Mouse (Mus musculus) bone marrow, adult 2 months (tissue): ENCODE results near the gene Zbtb25. TPM values are rescaled to one million over a fixed set of nuclear protein-coding genes. Genes with fewer than 3 reads are reported as not detected.

ENCODE experiments used
- H3K27ac ChIP-seq: fragments of 200-500 bp; 2 replicates; pipeline ENCODE4 v1.5.1; 2012; ENCODE audit warnings: low read depth, mild to moderate bottlenecking, control low read depth, inconsistent platforms, low read length; ENCODE audit not compliant: control insufficient read depth, poor library complexity, insufficient read depth
- H3K4me1 ChIP-seq: fragments of 200-500 bp; 2 replicates; pipeline ENCODE4 v1.6.1; 2011; ENCODE audit warnings: low read length; ENCODE audit not compliant: control insufficient read depth, insufficient read depth
- H3K4me3 ChIP-seq: fragments of 200-500 bp; replicated peaks from 2 replicates; pipeline ENCODE3; 2011; ENCODE audit warnings: mild to moderate bottlenecking, low read depth, low read length, control low read depth; ENCODE audit not compliant: control insufficient read depth
- CTCF ChIP-seq: fragments of 200-500 bp; IDR thresholded peaks from 2 replicates; pipeline ENCODE4 v1.5.1; 2011; ENCODE audit warnings: low read length, control low read depth; ENCODE audit not compliant: control insufficient read depth, insufficient read depth
- POLR2A ChIP-seq: fragments of 200-500 bp; IDR thresholded peaks from 2 replicates; pipeline ENCODE4 v1.6.1; 2011; ENCODE audit warnings: low read depth, mild to moderate bottlenecking, control low read depth, low read length, borderline replicate concordance; ENCODE audit not compliant: control insufficient read depth
- WGBS: fragments of 180-500 bp; shearing (Covaris S2); methylation state at CpG from one replicate; pipeline ENCODE4 v1.1.7; 2018; 5-methylcytosine and 5-hydroxymethylcytosine counted together
- polyA plus RNA-seq: library from polyadenylated mRNA; stranded (reverse); fragments of >200 nt; gene quantifications from 2 replicates; pipeline ENCODE4 v1.2.4, GENCODE M21; 2011; ENCODE audit warnings: low replicate concordance; ENCODE audit not compliant: missing spikeins, insufficient read depth, insufficient read length

Zbtb25 gene
- polyA plus RNA-seq, 1 experiment, result 7.8 TPM

DNA sequence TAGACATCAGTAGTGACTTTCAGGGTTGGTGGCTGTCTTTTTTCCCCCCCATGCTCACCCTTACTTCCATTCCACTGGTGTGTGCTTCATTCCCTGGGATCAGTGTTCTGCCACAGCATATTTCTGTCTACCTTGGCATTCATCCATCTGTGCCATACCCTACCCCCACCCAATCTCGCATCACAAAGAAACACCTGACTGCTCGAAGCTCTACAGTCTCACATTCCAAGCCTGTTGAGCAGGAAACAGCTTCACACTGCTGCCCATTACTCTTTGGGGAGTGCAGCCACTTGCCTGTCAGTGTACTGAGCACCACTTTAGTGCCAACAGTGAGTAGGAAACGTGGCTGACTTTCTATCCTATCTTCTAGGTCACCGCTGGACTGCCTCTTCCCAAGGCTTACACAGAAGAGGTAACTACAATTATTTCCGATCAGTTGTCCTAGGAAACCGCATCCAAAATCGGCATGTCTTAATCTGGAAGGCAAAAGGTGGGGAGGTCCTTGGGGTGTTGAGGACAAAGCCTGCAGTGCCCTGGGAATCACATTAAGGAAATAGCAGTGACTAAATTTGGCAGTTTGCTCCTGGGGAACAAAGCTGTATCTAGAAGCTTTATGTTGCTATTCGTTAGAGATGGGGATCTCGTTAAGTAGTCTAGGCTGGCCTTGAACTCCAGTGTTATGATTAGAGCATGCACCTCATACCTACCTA, 62.4 kb downstream of the Zbtb25 start:
- no peaks in the 10 kb centered on the region; the same call in 1 of the 2 replicates for H3K4me1 ChIP-seq
- H3K4me3 ChIP-seq, result no peak overlapping the region
- WGBS, result 86% methylated on average over 9 of the region's 9 CpGs
- no peak overlapping the region for H3K27ac ChIP-seq
- TF ChIP-seq POLR2A, result no peak
- TF ChIP-seq CTCF, result no peak

DNA sequence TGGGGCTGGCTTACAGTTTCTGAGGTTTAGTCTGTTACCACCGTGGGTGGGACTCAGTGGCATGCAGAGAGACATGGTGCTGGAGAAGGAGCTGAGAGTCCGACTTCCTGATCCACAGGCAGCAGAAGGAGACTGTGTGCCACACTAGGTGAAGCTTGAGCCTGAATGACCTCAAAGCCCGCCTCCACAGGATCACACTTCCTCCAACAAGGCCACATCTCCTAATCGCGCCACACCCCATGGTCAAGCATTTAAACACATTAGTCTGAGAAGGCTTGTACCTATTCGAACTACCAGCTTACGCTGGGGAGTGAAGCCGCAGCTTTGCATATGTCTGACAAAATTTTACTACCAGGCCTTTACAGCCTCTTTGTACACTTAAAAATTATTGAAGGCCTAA, 64.3 kb downstream of the Zbtb25 start:
- TF ChIP-seq CTCF (no peak), POLR2A (no peak)
- no peak overlapping the region for H3K4me3 ChIP-seq
- 81% methylated on average over 8 of the region's 8 CpGs for WGBS
- H3K27ac ChIP-seq, result no peak overlapping the region
- H3K4me1 ChIP-seq, result no peaks in the 10 kb centered on the region

DNA sequence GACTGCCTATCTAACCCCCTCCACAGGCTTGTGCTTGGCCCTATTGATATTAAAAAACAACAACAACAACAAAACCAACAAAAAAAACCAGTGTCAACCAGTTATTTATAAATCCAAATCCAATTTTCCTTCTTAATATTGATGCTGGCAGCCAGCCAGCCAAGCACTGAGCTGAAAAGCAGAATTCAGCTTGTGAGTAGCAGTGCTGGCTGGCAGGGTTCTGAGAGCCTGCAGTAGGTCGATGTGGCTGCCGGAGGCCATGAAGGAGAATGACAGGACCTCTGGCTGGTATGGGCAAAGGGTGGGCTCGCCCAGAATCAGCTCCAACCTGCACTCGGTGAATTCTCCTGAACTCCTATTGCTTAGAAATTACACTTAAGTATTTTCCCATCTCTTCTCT, 65.2 kb downstream of the Zbtb25 start:
- Histone ChIP-seq H3K27ac (no peak overlapping the region), H3K4me3 (no peak overlapping the region), H3K4me1 (no peaks in the 10 kb centered on the region)
- 89% methylated on average over 4 of the region's 4 CpGs for WGBS
- TF ChIP-seq CTCF (no peak), POLR2A (no peak)

DNA sequence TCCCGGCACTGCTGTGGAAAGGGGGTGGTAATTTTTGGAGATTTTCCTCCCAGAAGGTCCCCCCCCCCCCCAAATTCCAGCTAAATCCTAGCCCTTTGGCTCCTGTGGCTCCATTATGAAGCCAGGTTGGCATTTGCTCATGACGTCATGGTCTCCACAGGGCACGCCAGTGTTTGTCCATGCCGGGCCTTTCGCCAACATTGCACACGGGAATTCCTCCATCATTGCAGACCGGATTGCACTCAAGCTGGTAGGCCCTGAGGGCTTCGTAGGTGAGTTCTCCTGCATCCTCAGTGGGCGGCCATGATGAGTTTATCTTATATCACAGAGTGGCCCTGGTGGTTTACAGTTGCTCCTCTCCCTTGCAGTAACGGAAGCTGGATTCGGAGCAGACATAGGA, 65.9 kb downstream of the Zbtb25 start:
- H3K4me3 ChIP-seq, result no peak overlapping the region
- WGBS, result 93% methylated on average over 11 of the region's 11 CpGs
- TF ChIP-seq POLR2A (no peak), CTCF (no peak)
- H3K27ac ChIP-seq, result no peak overlapping the region
- H3K4me1 ChIP-seq, result no peaks in the 10 kb centered on the region

DNA sequence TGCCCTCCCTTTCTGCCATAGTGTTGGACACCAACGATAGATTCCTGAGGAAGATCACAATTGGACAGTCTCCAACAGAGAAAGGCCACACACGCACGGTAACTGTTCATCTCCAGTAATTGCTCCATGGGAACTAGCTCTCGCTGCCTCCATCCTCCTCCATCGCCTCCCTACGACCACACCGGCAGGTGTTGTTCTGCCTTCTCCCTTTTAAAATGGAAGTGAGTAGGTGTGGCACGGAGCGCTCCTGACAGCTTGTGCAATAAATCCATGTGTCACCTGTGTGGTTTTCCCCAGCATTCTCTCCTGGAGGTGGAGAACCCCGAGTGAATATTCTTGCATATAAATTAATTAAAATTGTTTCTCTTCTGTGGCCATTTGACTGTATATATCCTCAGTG, 69.0 kb downstream of the Zbtb25 start:
- Histone ChIP-seq H3K4me1 (no peaks in the 10 kb centered on the region), H3K27ac (no peak overlapping the region), H3K4me3 (no peak overlapping the region)
- TF ChIP-seq POLR2A (no peak), CTCF (no peak)
- 89% methylated on average over 10 of the region's 10 CpGs for WGBS

DNA sequence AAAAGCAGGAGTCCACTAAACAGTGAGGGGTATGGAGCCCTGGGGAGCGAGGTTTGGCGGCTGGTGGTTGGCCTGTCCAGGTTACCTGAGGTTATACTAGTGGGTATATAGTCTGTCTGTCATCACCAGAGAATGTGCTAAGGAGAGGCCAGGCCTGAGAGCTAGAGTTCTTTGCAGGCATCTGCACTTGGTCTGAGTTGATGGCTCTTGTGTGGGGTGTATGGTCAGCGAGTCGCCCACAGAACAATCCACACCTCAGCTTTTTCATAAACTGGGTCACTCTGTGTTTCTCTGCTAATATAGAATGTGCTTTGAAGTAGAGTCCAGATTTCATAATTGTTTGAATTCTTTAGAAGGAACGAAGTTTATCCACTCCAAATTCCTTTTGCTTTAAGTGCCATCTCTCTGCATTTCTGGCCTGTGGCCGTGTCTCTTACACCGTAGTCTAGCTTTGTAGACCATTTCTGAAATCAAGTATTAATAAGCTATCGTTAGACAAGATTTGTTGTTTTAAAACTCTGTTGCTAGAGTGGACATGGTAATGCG, 70.0 kb downstream of the Zbtb25 start:
- WGBS, result 88% methylated on average over 9 of the region's 9 CpGs
- Histone ChIP-seq H3K4me3 (no peak overlapping the region), H3K4me1 (no peaks in the 10 kb centered on the region), H3K27ac (no peak overlapping the region)
- TF ChIP-seq CTCF (no peak), POLR2A (no peak)

DNA sequence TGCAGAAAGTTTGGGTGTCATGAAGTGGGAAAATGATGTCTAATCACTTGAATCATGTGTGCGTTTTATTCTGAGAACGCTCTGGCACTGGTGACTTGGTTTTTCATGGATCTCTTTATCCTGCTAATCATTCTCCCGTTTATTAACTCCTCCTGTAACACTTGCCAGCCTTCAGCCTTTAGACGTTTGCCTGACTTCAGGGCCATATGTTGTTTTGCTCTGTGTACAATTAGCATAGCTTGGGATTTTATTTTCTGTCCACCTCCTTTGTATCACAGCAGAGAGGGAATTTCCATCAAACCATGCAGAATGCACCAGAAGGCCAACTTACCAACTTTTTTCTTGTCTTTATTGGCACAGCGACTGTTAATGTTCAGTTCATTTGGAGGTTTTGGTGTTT, 71.6 kb downstream of the Zbtb25 start:
- WGBS, result 84% methylated on average over 5 of the region's 5 CpGs
- TF ChIP-seq CTCF, result no peak
- no peak for TF ChIP-seq POLR2A
- Histone ChIP-seq H3K4me1 (no peaks in the 10 kb centered on the region), H3K27ac (no peak overlapping the region), H3K4me3 (no peak overlapping the region)

Other genes starting within 250 kb of the Zbtb25 start
- not detected in 2 replicates for gene Esr2, start 192.3 kb downstream of the Zbtb25 start, polyA plus RNA-seq
- not detected in 2 replicates for gene Tex21, start 122.9 kb downstream of the Zbtb25 start, polyA plus RNA-seq
- 26.1 and 31.5 TPM in 2 replicates for gene Mthfd1, start 114.3 kb downstream of the Zbtb25 start, polyA plus RNA-seq
- 1.2 and 4.3 TPM in 2 replicates for gene Akap5, start 44.7 kb downstream of the Zbtb25 start, polyA plus RNA-seq
- 3.9 and 5.2 TPM in 2 replicates for gene Zbtb1, start 664 bp upstream of the Zbtb25 start, polyA plus RNA-seq
- gene Hspa2, start 34.6 kb upstream of the Zbtb25 start, polyA plus RNA-seq, result 1.3 and 3.0 TPM in 2 replicates
- not detected in 2 replicates for gene Ppp1r36, start 47.9 kb upstream of the Zbtb25 start, polyA plus RNA-seq
- 9.6 and 24.0 TPM in 2 replicates for gene Plekhg3, start 161.3 kb upstream of the Zbtb25 start, polyA plus RNA-seq